Mouse (Mus musculus) stomach, postnatal 0 days (tissue): ENCODE results near the gene Abl2.

Source experiments
- CTCF ChIP-seq: IDR thresholded peaks from 2 replicates; pipeline ENCODE4 v1.5.1; 2016; ENCODE audit warnings: antibody characterized with exemption, low read depth, mild to moderate bottlenecking, moderate library complexity
- EP300 ChIP-seq: optimal IDR thresholded peaks from 2 replicates; pipeline ENCODE3; 2016; ENCODE audit warnings: antibody characterized with exemption

- TF ChIP-seq CTCF, result no peak
- no peak for TF ChIP-seq EP300
Measured at GRCm38 (mm10) chr1:156589811-156590305, 31.3 kb downstream of the Abl2 start.
